Mouse (Mus musculus) naive thymus-derived CD4-positive, alpha-beta T cell, adult 2 months (primary cell): ENCODE results near the gene Figla.

Source experiments
- DNase-seq: peaks from one replicate; pipeline ENCODE4 v3.0.0-alpha.2; 2011; ENCODE audit warnings: low read depth

Figla gene

GRCm38 (mm10) chr6:86070277-86070676 lies 54.3 kb downstream of the Figla start:
- no peak for DNase-seq
